Mouse (Mus musculus) spleen, postnatal 4 days (tissue): ENCODE results near the gene Naif1.
A peak's percentile ranks its signal among the peaks of the same experiment; 100 is the strongest.
"Not testable (repeated sequence)": the region's sequence is repeated elsewhere in the genome, so short reads cannot be mapped to it uniquely, and the experiment has no call there.

ENCODE experiments used
- DNase-seq, 2 experiments: peaks; one replicate each; pipeline ENCODE4 v3.0.0; 2022; ENCODE audit warnings: low spot score in 2 of 2

Naif1 gene

DNA sequence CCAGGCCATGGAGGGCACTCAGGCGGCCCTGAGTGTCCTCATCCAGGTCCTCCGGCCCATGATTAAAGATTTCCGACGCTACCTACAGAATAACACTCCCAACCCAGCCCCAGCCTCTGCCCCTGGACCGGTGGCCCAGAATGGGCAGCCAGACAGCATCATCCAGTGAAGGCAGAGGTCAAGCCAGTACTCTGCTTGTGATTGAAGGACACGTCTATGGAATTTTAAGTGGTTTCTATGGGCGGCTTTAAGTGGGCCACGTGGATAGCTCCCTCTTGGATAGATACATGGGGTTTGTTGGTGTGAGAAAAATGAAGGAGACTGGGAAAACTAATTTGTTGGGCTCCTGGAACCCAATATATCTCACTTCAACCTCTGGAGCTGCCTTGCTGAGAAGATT, 4.8 kb downstream of the Naif1 start:
- no peak for DNase-seq

DNA sequence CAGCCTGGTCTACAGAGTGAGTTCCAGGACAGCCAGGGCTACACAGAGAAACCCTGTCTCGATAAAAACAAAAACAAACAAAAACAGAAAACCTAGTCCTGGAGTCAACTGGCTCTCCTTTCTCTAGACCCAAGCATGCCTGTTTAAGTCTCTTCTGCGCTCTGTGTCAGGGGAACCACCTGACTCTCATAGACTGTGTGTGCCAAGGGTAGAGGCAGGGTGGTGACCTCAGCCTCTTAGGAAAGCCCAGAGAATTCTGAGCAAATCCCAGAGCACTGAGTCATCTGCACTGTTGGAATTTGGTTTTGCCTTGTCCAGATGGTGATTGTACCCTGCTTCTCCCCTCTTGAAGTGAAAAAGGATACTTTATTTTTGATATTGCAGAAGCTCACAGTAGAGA, 8.0 kb downstream of the Naif1 start:
- no peak for DNase-seq

DNA sequence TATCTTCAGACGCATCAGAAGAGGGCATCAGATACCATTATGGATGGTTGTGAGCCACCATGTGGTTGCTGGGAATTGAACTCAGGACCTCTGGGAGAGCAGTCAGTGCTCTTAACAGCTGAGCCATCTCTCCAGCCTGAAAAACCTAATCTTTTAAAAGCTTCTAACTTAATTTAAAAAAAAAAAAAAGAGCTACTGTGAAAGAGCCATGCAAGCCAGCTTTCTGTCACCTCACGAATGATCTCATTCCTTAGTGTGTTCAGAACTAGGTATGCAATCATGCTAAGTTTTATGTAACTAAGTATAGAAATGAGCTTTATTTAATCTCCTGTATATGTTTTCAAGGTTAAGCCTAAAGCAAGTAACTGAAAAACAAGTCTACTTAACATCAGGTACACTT, 9.4 kb downstream of the Naif1 start:
- no peak for DNase-seq

DNA sequence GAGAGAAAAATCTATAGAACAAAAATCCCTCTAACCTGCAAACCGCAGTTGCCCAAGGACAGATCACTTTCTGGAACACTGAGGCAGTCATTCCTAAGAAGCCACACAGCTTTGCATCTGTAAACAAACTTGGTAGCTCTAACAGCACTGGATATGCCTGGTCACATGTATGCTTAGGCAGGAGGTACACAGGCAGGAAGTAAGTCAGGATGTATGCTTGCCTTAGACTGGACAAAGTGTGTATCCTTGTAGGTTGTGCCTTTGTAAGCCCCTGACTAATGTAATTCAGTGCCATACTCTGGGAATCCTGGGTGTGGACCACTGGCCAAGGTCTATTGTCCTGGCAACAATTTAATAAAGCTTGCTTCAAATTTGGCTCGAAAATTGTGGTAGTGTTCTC, 13.5 kb downstream of the Naif1 start:
- DNase-seq = no peak

DNA sequence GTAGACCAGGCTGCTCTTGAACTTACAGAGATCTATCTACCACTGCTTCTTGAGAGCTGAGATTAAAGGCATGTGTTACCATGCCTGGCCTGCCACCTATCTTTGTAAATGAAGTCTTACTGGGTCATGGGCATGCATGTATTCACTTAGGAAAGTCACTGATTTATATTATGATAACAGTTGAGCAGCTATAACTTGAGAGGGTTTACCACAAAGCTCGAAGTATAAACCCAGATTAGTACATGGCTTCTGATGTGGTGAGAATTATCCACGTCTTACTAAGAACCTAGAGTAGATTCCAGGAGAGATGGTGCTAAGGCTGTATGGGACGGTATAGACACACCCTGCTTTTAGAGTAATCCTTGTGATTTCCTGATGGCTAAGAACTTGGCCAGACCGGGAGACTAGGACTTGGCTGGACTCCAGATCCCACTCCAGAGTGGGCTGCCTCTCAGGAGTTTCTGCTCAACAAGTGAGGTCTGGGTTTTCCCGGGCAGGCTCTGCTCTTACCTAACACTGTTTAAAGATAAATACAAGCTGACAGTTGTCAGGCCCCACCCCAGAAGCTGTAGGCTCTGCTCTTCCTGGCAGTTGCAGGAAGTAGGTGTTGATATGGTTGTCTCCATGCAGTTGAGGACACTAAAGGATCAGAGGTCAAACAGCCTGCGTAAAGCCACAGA, 14.1 kb downstream of the Naif1 start:
- no peak for DNase-seq

DNA sequence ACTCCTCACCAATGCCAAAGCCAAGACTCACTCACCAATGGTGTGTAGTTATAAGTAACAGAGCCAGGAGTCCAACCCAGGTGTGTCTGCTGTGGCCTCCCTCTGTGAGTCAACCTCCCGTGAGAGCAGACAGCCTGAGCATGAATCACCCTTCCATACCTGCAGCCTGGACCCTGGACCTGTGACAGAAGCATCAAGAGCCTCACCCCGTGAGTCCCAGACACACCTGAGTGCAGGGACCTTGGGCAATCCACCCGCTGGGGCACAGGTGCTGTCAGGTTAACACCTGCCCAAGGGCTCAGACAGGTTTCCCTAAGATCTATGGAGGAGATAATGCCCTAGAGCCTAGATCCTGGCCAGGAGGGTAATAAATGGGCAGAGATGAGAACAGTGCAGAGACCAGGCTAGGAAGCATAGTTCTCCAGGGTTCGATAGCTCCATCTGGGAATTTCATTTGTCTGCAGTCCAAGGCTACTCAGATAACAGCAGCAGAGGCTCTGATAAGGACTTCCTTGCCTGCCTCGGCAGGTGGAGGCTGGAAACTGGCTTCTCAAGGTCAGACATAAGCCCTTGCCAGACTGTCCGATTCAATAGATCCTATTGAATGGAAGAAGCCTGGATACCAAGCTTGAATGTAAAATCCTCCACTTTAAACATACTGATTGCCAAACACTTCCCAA, 20.9 kb downstream of the Naif1 start:
- no peak for DNase-seq

DNA sequence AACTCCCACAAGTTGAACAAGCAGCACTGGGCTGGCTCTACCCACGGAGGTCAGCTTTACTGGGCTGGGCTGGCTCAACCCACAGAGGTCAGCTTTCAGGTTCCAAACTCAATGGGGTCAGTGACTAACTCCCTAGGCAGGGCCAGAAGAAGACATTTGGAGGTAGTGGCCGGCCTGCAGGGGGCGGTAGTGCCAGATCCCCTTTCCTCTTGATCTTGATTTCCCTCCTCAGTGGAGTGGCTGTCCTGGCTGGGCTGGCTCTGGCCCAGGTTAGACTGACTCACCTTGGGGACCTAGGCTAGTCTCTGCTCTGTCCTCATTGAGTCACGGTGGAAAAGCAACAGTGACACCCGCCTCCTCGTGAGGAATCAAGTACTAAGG, 21.4 kb downstream of the Naif1 start:
- no peak for DNase-seq

DNA sequence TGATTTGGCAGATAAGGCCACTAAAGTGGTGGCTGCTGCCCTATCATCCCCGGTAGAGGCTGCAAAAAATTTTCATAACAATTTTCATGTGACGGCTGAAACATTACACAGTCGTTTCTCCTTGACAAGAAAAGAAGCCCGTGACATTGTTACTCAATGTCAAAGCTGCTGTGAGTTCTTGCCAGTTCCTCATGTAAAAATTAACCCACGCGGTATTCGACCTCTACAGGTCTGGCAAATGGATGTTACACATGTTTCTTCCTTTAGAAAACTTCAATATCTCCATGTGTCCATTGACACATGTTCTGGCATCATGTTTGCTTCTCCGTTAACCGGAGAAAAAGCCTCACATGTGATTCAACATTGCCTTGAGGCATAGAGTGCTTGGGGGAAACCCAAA, 25.1 kb downstream of the Naif1 start:
- DNase-seq = not testable (repeated sequence)

DNA sequence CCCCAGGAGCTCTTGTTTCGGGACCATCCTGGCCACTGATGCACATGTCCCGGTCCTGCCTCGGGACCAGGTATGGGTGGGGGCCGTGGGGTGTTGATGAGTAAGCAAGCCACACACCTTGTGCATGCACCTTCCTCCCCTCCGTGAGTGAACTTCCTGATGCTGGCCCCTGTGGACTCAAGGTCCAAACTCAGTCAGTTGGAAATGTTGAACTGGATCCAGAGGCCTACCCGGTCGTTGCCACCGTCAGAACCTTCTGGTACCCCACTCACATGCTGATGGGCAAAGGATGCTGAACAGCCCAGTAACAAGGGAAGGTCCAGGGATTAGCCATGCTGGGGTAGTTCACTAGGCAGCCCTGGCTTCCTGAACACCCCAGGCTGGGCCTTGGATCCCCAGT, 32.1 kb downstream of the Naif1 start:
- DNase-seq = no peak

DNA sequence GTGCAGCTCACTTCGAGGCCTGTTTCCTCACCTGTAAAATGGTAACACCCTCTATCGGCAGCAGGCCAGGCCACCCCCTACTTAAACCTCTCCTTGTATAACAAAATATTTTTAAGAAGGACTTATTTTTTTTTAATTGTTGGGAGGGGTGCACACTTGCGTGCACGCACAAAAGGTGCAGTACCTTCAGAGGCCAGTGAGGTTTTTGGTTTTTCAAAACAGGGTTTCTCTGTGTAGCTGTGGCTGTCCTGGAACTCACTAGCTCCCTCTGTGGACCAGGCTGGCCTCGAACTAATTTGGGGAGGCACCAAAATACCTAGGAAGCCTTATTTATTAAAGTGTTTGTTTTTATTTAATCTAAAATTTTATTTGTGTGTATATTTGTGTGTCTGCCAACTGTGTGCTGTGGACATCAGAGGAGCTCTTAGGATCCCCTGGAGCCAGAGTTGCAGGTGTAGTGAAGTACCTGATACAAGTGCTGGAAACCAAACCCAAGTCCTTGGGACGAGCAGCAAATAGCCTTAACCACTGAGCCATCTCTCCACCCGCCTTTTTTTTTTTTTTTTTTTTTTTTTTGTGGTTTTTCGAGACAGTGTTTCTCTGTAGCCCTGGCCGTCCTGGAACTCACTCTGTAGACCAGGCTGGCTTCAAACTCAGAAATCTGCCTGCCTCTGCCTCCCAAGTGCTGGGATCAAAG, 33.1 kb downstream of the Naif1 start:
- no peak for DNase-seq

DNA sequence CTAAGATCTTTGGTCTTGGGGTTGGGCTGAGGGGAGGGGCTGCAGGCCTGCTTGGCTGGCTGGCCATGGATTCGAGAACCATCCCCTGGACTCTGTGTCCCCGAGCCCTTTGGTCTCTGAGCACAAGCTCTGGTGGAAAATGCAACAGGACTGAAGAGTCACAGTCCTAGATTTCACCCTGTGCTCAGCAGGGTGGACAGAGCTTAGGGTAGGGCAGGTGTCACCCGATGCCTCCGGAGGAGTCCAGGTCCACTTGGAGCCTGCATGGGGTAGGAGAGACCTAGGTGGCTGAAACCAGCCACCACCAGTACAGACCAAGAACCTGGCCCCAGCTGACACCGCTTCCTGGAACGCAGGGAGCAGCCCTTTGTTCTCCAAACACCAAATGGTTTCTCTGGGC, 34.7 kb downstream of the Naif1 start:
- no peak for DNase-seq

DNA sequence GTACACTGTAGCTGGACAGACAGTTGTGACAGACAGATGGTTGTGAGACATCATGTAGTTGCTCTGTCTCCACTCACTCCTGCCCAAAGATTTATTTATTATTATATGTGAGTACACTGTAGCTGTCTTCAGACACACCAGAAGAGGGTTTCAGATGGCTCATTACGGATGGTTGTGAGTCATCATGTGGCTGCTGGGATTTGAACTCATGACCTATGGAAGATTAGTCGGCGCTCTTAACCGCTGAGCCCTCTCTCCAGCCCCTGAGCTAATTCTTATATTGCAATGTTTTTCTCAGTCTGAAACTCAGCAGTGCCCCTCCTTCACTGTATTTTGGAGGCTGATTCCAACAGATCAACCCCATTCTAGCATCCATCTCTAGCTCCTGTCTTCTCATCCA, 35.5 kb downstream of the Naif1 start:
- no peak for DNase-seq

DNA sequence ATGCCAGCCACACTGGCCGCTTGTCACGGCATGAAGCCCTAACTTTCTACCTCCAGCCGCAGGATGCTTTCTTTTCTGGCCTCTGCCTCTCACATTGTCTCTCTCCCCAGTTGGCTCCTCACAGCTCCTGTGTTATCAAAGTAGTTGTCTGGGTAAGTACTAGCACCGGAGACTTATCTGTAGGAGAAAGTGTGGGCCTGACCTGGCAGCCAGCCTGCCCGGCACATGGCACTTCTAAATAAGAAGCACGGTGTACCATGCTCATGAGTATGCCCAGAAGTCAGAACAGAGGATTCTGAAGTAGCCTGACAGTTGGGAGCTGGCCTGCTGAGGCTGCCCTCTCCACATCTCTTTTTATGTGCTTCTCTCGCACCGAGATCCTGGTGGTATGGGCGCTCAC, 35.9 kb downstream of the Naif1 start:
- peak in 1 of 2 experiments; percentile 58 for DNase-seq

DNA sequence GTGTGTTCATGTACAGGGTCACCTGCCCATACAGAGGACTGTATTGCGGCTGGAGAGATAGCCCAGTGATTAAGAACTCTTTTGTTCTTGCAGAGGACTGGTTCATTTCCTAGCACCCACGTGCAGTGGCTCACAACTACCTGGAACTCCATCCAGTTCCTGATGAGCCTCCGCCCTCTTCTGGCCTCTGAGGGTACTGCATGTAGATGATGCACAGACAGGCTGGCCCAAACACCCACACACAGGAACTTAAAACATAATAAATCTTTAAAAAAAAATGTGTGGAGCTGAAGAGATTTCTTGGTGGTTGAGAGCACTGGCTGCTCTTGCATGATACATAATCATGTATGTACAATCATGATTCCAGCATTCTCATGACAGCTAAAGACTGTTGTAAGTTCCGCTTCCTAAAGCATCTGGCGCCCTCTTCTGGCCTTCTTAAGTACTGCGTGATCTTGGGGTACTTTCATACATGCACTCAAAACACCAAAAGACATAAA, 36.9 kb downstream of the Naif1 start:
- DNase-seq = peak; percentile 92 to 98

DNA sequence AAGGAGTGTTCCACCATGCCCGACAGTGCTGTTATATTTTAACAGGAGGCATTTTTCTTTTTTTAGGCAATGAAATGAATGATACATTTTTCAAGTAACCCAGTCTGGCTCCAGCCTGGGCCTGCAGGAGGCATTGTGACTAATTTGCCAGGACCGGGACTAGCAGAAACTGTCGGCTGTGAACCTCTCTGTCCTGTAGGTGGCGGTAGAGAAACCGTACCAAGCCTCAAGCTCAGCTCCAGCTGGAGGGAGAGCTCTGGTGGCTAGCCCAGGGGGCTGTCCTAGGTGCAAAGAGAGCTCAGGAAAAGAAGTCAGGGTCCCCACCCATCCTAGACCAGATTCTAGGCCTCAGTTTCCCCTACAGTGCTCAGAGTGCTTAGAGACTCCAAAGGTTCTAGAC, 38.4 kb downstream of the Naif1 start:
- peak; percentile 75 to 87 for DNase-seq

DNA sequence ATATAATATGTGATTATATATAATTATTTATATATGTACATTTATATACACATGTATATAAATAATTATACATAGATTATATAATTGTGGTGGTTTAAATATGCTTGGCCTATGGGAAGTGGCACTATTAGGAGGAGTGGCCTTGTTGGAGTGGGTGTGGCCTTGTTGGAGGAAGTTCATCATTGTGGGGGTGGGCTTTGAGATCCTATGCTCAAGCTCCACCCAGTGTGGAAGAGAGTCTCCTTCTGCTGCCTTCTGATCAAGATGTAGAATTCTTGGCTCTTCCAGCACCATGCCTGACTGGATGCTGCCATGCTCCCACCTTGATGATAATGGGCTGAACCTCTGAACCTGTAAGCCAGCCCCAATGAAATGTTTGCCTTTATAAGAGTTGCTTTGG, 40.5 kb downstream of the Naif1 start:
- DNase-seq = not testable (repeated sequence)

DNA sequence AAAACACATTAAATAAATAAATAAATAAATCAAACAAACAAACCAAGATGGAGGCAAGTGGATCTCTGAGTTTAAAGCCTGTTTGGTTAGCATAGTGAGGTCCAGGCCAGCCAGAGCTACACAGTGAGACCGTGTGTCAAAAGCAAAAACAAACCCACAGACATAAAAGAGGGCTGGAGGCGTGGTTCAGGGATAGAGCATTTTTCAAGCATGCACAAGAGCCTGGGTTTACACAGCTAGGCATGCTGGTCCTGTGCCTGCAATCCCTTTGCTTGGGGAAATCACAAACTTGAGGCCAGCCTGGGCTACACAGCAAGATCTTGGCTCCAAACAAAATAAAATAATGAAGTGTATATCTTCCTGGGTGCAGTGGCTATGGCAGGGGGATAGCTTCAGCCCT, 42.4 kb downstream of the Naif1 start:
- no peak for DNase-seq

DNA sequence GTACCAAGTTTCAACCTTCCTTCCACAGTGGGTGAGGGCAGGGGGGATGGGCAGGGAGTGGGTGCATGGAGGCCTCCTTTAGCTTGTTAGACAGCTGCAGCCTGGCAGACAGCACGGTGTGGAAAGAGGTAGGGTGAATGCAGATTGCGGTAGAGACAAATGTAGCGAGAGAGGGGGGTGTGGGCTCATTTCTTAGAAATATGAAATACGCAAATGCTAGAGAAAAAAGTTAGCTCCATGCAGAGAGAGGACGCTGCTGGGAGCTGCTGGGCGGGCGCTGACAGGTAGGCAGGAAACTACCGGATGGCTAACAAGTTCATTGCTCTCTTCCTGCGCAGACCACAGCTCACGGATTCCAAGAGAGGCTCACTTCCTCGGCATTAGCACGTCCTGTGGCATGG, 43.0 kb downstream of the Naif1 start:
- DNase-seq = no peak

DNA sequence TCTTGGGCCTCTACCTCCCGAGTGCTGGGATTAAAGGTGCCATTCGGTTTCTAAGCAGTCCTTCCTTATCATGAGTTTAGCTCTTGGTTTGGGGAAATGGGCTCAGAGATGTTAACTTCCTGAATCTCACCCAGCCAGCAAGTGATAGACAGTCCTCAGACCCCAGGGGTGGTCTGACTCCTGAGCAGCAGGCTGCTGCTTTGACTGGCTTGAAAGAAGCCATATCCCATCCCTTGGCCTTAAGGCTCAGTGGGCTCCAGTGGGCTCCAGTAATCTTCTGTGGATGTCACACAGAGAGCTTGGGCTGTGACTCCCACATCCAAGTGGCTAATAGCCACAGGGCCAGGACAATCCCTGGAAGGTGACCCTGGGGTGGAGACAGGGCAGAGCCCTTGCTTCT, 44.3 kb downstream of the Naif1 start:
- no peak for DNase-seq

DNA sequence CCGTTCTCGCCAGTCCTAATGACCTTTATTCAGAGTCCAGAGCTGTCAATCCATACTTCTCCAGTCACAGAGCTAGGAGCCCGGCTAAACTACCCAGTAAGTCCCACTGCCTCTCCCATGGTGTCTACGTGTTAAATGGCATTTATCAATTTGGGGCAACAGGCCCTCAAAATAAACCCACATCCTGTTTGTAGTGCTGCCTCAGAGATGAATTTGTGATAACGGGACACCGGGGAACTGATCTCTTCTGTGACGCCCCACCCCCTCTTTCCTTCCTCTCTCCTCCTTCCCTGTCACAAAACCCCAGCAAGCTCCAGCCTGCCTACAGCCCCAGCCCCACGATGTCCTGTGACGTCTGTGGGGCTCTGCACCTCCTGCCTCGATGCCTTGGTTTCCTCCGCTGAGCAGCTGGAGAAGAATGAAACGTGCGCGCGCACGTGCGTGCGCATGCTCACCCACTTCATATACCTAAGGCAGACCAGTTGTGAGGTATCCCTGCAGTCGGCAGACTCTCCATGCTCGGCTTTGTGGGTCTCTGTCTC, 45.0 kb downstream of the Naif1 start:
- peak; percentile 51 to 78 for DNase-seq

DNA sequence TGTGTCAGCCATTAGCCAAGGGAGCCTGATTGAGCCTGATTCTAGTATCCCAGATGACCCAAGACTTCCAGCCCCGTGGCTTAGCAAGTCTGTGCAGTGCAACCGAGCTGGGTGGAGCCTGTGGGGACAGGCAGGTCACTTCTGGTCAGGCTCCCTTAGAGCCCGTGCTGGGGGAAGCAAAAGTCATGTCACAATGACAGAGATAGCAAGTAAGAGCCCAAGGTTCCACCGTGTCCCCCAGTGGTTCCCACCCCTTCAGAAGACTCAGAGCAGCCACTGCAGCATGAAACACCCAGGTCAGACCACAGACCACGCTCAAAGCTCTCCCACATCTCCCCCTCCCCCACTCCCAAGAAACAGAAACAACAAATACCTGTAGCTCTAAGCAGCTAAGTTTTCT, 45.9 kb downstream of the Naif1 start:
- no peak for DNase-seq

DNA sequence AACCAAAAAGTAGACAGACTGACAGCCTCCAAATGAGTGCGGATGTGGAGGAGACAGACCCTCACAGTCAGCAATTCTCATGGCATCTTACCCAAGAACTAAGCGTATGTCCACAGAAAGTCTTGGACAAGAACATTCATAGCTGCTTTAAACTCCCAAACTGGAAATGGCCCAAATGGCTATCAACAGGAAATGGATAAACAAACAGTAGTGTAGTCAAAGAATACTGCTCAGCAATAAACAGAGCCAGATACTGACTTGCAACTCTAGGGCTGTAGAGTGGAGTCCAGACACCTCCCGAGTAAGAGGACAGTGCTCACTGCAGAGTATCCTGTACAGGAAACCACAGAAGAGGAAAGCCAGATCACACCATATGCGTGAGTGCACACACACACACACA, 49.1 kb downstream of the Naif1 start:
- no peak for DNase-seq

DNA sequence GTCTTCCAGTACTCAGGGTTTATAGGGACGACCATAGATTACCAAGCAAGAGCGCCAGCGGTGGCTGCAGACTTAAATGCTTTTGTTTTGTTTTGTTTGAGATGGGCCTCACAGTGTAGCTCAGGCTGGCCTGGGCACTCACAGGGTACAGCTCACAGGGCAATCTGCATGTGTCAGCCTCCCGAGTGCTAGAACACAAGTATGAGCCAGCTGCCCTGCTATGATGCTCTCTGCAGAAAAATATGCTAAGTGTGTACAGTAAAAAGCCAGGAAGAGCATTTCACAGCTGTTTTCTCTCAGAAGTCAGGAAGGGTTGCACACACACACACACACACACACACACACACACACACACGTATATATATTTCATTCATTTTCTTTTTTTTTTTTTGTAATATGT, 50.2 kb downstream of the Naif1 start:
- DNase-seq = no peak
